Mouse (Mus musculus): ENCODE measurements around the gene Wasf3. TPM values are rescaled to one million over a fixed set of nuclear protein-coding genes. Genes with fewer than 3 reads are reported as not detected.

The Wasf3 gene
- polyA plus RNA-seq, 1 experiment = 5.3 TPM

DNA sequence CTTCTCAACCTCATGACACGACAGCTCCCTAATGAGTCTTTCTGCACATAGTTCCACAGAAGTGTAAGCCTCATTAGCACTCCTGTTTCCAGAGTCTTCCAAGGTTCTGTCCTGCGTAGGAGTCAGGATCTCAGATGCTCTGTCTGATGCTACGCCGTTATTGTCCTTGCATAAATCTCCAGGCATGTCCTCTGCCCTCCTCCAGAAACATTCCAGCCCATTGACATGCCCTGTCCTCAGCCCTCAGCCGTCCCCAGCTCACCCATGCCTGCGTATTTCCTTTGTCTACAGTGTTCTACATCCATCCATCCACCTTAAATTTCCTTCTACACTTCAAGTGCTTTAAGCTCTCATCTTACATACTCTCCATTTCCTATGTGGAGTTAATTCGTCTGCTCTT is 32.8 kb upstream of the Wasf3 start:
- no peak overlapping the region for H3K4me3 ChIP-seq (ENCODE audit: control insufficient read depth, low read depth, low read length)
- no peaks in the 10 kb centered on the region for H3K36me3 ChIP-seq (ENCODE audit: control insufficient read depth, insufficient read depth, low read length)
- no peaks in the 10 kb centered on the region for H3K27me3 ChIP-seq (ENCODE audit: control insufficient read depth, insufficient read depth, low read length)
- H3K27ac ChIP-seq (ENCODE audit: control insufficient read depth, insufficient read depth, low read depth, low read length) = no peak overlapping the region
- TF ChIP-seq CTCF (IDR thresholded peaks at IDR 0.05; ENCODE audit: control insufficient read depth, insufficient read depth, insufficient replicate concordance, low read depth, low read length) (no peak), POLR2A (IDR thresholded peaks at IDR 0.05; ENCODE audit: control insufficient read depth, low read depth, low read length) (no peak)
- H3K4me1 ChIP-seq (ENCODE audit: control insufficient read depth, insufficient read depth, low read length) = no peaks in the 10 kb centered on the region

DNA sequence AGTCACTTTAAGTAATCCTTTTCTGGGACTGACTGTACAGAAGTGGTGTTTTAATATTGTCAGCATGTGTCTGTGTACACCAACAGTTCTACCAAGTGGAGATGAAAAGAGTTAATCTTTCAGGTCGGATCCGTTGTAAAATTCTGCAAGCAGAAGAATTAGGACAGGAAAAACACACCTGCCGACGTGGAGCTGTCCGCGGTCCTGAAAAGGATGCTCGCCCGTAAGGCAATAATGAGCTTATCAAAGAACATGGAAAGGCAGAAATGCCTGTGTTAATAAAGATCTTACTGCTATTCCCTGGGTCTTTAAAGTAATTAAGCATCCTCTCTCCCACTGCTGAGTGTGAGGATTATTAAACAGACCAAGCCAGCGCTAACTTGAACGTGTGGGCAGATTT is 24.4 kb upstream of the Wasf3 start:
- no peaks in the 10 kb centered on the region for H3K4me1 ChIP-seq (ENCODE audit: control insufficient read depth, insufficient read depth, low read length)
- TF ChIP-seq CTCF (IDR thresholded peaks at IDR 0.05; ENCODE audit: control insufficient read depth, insufficient read depth, insufficient replicate concordance, low read depth, low read length) = no peak
- no peak for TF ChIP-seq POLR2A (IDR thresholded peaks at IDR 0.05; ENCODE audit: control insufficient read depth, low read depth, low read length)
- H3K27me3 ChIP-seq (ENCODE audit: control insufficient read depth, insufficient read depth, low read length) = no peaks in the 10 kb centered on the region

DNA sequence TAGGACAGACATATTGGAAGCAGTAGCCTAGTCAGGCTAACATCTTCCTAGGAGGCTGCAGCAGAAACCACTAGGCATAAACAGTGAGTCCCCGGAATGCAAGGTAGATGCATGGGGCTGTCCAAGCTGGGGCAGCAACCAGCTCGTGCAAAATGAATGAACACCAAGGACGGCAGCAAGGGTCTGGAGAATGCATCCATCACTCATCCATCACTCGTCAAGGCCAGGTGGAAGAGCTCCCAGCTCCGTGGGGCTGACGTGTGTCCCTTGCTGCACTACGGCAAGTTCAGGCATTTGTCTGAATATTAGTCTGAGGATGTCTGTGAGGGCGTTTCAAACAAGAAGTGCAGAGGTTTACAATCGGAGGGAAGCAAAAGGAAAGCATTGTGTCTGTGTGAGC is 22.1 kb upstream of the Wasf3 start:
- H3K27me3 ChIP-seq (ENCODE audit: control insufficient read depth, insufficient read depth, low read length) = no peaks in the 10 kb centered on the region
- H3K27ac ChIP-seq (ENCODE audit: control insufficient read depth, insufficient read depth, low read depth, low read length) = no peak overlapping the region
- H3K36me3 ChIP-seq (ENCODE audit: control insufficient read depth, insufficient read depth, low read length) = no peaks in the 10 kb centered on the region
- TF ChIP-seq POLR2A (IDR thresholded peaks at IDR 0.05; ENCODE audit: control insufficient read depth, low read depth, low read length) (no peak), CTCF (IDR thresholded peaks at IDR 0.05; ENCODE audit: control insufficient read depth, insufficient read depth, insufficient replicate concordance, low read depth, low read length) (no peak)
- H3K4me1 ChIP-seq (ENCODE audit: control insufficient read depth, insufficient read depth, low read length) = no peaks in the 10 kb centered on the region
- no peak overlapping the region for H3K4me3 ChIP-seq (ENCODE audit: control insufficient read depth, low read depth, low read length)

More for the DNA sequence above, 24.4 kb upstream of the Wasf3 start:
- H3K36me3 ChIP-seq (ENCODE audit: control insufficient read depth, insufficient read depth, low read length) = no peaks in the 10 kb centered on the region
- no peak overlapping the region for H3K27ac ChIP-seq (ENCODE audit: control insufficient read depth, insufficient read depth, low read depth, low read length)
- H3K4me3 ChIP-seq (ENCODE audit: control insufficient read depth, low read depth, low read length) = no peak overlapping the region

DNA sequence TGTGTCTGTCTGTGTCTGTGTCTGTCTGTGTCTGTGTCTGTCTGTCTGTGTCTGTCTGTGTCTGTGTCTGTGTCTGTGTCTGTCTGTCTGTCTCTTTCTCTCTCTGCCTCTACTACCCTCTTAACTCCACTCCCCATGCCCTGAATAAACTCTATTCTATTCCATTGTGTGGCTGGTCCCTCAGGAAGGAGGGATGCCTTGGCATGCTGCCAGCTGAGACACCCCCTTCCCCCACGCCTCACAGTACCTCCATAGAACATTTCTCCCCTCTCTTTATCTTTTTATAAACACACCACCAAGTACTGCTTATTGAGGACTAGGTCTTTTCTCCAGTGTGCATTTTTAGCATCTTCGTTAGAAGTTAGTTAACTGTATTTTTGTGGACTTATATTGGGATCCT is 16.4 kb upstream of the Wasf3 start:
- no peak for TF ChIP-seq CTCF (IDR thresholded peaks at IDR 0.05; ENCODE audit: control insufficient read depth, insufficient read depth, insufficient replicate concordance, low read depth, low read length)
- no peaks in the 10 kb centered on the region for H3K27me3 ChIP-seq (ENCODE audit: control insufficient read depth, insufficient read depth, low read length)
- H3K4me1 ChIP-seq (ENCODE audit: control insufficient read depth, insufficient read depth, low read length) = peaks cover 1% of the 10 kb centered on the region
- no peak overlapping the region for H3K4me3 ChIP-seq (ENCODE audit: control insufficient read depth, low read depth, low read length)
- no peaks in the 10 kb centered on the region for H3K36me3 ChIP-seq (ENCODE audit: control insufficient read depth, insufficient read depth, low read length)
- H3K27ac ChIP-seq (ENCODE audit: control insufficient read depth, insufficient read depth, low read depth, low read length) = no peak overlapping the region

DNA sequence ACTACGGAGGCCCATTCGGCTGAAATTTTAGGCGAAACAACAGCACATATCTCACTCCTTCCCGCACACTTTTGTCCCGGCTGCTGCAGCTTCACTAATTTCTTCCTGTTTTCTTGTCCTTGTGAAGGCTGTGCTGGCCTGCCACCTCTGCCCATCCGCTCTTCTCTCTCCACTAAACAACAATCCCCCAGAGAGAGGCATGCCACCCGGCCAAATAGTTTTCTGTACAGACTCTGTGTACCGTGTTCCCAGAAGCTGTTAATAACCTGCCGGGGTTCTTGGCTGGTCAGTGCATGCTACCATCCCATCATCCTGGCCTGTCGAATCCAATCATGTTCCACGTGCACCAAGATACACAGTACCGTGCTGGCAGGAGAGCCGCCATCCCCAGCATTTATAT is 15.8 kb upstream of the Wasf3 start:
- no peaks in the 10 kb centered on the region for H3K36me3 ChIP-seq (ENCODE audit: control insufficient read depth, insufficient read depth, low read length)
- no peaks in the 10 kb centered on the region for H3K27me3 ChIP-seq (ENCODE audit: control insufficient read depth, insufficient read depth, low read length)
- no peak overlapping the region for H3K27ac ChIP-seq (ENCODE audit: control insufficient read depth, insufficient read depth, low read depth, low read length)
- H3K4me3 ChIP-seq (ENCODE audit: control insufficient read depth, low read depth, low read length) = no peak overlapping the region
- peaks cover 3% of the 10 kb centered on the region for H3K4me1 ChIP-seq (ENCODE audit: control insufficient read depth, insufficient read depth, low read length)
- TF ChIP-seq POLR2A (IDR thresholded peaks at IDR 0.05; ENCODE audit: control insufficient read depth, low read depth, low read length) (no peak), CTCF (IDR thresholded peaks at IDR 0.05; ENCODE audit: control insufficient read depth, insufficient read depth, insufficient replicate concordance, low read depth, low read length) (no peak)

DNA sequence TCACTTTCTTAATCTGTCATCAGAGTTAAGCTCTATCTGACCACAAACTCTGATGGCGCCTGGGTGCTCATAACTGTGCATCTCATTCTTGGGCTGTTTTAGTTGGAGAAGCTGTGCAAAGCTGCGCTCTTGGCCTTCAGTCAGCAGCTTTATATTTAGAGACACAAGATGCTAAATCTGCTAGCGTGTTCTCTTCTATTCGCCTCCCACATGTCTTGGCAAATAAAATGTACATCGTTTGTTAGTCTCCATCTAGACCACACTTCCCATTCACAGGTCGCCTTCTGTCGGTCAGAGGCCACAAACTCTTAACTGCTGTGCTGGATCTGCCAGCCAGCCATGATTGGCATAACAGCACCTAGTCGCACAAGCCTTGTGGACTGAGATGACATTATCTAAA is 14.0 kb upstream of the Wasf3 start:
- H3K36me3 ChIP-seq (ENCODE audit: control insufficient read depth, insufficient read depth, low read length) = no peaks in the 10 kb centered on the region

DNA sequence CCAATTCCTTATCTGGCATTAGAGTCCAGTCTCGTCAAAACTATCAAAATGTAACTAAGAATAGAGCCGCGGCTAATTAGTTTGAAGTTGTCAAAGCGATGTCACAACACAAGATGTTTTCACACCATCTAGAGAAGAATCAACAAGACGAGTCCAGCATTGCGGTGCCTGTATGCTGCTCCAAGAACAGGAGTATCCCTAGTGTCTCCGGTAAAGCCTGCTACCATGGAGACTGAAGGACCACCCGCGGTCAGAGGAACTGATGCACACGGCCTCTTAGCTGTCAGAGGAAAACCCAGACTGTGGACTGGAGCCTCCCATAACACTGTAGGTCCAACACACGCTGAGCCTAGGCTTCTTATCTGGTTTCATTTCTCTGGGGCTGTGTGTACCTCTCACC is 11.5 kb upstream of the Wasf3 start:
- Histone ChIP-seq H3K36me3 (ENCODE audit: control insufficient read depth, insufficient read depth, low read length) (no peaks in the 10 kb centered on the region), H3K4me3 (ENCODE audit: control insufficient read depth, low read depth, low read length) (no peak overlapping the region), H3K27me3 (ENCODE audit: control insufficient read depth, insufficient read depth, low read length) (no peaks in the 10 kb centered on the region), H3K4me1 (ENCODE audit: control insufficient read depth, insufficient read depth, low read length) (peaks cover 6% of the 10 kb centered on the region), H3K27ac (ENCODE audit: control insufficient read depth, insufficient read depth, low read depth, low read length) (no peak overlapping the region)
- TF ChIP-seq POLR2A (IDR thresholded peaks at IDR 0.05; ENCODE audit: control insufficient read depth, low read depth, low read length) = no peak
- TF ChIP-seq CTCF (IDR thresholded peaks at IDR 0.05; ENCODE audit: control insufficient read depth, insufficient read depth, insufficient replicate concordance, low read depth, low read length) = no peak

More for the DNA sequence above, 14.0 kb upstream of the Wasf3 start:
- Histone ChIP-seq H3K27me3 (ENCODE audit: control insufficient read depth, insufficient read depth, low read length) (no peaks in the 10 kb centered on the region), H3K4me3 (ENCODE audit: control insufficient read depth, low read depth, low read length) (no peak overlapping the region), H3K4me1 (ENCODE audit: control insufficient read depth, insufficient read depth, low read length) (peaks cover 3% of the 10 kb centered on the region), H3K27ac (ENCODE audit: control insufficient read depth, insufficient read depth, low read depth, low read length) (no peak overlapping the region)
- TF ChIP-seq CTCF (IDR thresholded peaks at IDR 0.05; ENCODE audit: control insufficient read depth, insufficient read depth, insufficient replicate concordance, low read depth, low read length) (no peak), POLR2A (IDR thresholded peaks at IDR 0.05; ENCODE audit: control insufficient read depth, low read depth, low read length) (no peak)

DNA sequence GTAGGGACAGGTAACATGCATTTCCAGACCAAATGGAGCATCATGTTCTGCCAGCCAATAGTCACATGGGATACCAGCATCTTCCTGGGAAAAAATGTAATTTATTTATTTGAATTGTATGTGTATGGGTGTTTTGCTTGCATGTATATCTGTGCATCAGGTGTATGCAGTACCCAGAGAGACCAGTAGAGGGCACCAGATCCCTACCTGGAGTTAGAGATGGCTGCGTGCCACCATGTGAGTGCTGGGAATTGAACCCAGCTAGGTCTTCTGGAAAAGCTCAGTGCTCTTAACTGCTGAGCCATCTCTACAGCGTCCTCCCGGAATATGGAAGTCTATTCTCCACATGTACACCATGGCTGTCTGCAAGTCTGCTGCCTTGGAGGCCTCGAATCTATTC is 8.2 kb upstream of the Wasf3 start:
- peak; percentile 63; the same call in 1 of the 2 replicates for TF ChIP-seq CTCF (IDR thresholded peaks at IDR 0.05; ENCODE audit: control insufficient read depth, insufficient read depth, insufficient replicate concordance, low read depth, low read length)
- no peak for TF ChIP-seq POLR2A (IDR thresholded peaks at IDR 0.05; ENCODE audit: control insufficient read depth, low read depth, low read length)
- Histone ChIP-seq H3K27ac (ENCODE audit: control insufficient read depth, insufficient read depth, low read depth, low read length) (no peak overlapping the region), H3K4me3 (ENCODE audit: control insufficient read depth, low read depth, low read length) (no peak overlapping the region), H3K27me3 (ENCODE audit: control insufficient read depth, insufficient read depth, low read length) (no peaks in the 10 kb centered on the region), H3K36me3 (ENCODE audit: control insufficient read depth, insufficient read depth, low read length) (no peaks in the 10 kb centered on the region), H3K4me1 (ENCODE audit: control insufficient read depth, insufficient read depth, low read length) (peaks cover 6% of the 10 kb centered on the region)
